Mouse (Mus musculus) thymus, postnatal 25 days (tissue): ENCODE data around the gene Fkbp5.

ENCODE experiments used
- DNase-seq: peaks from one replicate; pipeline ENCODE4 v3.0.0; 2022

Gene Fkbp5

DNA sequence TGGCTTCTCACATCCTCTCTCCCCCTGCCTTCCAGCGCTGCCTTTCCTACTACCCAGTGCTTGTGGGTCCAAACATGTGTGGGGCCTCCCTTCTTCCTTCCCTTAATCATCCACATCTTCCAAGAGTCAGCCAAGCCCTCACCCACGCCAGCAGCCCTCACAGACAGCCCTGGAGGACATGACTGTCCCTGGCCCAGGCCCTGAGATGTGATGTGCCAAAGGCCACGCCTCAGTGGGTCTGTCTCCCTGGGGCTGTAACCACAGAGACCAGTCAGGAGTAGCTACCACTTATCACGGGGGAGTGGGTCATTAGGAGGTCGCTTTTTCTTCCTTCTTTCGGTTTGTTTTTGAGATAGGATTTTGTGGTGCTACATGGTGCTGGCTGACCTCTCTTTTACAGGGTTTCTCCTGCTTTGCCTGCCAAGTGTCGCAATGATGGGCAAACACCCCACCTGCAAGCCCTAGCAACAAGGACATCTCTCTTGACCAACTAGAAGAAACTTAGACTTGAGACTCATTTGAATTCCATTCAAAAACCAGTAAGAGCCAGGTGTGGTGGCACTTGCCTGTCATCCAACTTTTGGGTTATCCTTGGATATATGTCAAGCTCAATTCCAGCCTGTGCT lies 15.0 kb downstream of the Fkbp5 start:
- no peak for DNase-seq

DNA sequence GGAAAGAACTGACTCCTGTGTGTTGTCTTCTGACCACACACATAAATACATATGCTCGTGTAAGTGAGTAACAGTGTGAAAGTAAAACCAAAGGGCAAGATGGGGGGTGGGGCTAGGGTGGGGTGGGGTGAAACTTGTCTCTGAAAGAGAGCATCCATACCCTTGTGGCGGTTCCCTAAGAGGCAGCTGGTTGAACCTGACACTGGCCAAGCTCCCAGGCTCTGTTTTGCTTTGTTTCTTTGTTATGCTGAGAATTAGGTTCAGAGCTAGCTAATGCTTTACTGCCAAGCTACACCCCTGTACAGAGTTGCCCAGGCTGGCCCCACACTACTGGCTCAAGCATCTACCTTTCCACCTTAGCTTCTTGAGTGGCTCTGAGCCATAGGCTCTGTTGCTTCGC lies 16.9 kb downstream of the Fkbp5 start:
- DNase-seq = no peak

DNA sequence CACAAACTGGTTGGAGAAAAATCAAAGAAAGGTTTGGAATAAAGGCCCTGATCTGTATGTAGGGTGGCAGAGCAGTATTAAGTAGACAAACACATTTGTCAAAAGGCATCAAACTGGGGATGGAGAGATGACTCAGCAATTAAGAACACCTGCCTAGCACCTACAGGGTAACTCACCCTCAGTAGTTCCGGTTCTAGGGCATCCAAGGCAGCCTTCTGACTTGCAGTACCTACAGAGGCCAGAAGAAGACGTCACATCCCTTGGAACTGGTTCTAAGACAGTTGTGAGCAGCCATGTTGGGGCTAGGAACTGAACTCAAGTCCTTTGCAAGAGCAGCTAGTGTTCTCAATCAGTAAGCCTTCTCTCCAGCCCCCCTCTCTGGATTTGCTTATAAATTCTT lies 18.1 kb downstream of the Fkbp5 start:
- no peak for DNase-seq

DNA sequence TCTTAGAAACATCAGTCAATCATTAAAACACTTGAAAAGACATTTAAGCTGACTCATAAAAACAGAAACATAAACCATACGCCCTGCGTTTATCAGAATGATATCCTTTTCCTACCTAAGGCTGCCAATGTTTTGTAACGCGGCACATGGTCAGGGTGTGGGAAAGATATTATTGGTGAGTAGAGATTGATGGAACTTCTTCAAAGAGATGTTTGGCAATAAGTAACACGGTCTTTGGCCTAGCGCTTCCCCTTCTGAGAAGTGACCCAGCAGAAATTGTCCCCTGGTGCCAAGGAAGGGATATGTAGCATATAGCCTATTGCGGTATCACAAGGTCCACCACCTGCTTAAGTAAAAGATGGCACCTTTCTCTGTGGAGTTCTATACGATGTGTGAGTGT lies 21.5 kb downstream of the Fkbp5 start:
- no peak for DNase-seq

DNA sequence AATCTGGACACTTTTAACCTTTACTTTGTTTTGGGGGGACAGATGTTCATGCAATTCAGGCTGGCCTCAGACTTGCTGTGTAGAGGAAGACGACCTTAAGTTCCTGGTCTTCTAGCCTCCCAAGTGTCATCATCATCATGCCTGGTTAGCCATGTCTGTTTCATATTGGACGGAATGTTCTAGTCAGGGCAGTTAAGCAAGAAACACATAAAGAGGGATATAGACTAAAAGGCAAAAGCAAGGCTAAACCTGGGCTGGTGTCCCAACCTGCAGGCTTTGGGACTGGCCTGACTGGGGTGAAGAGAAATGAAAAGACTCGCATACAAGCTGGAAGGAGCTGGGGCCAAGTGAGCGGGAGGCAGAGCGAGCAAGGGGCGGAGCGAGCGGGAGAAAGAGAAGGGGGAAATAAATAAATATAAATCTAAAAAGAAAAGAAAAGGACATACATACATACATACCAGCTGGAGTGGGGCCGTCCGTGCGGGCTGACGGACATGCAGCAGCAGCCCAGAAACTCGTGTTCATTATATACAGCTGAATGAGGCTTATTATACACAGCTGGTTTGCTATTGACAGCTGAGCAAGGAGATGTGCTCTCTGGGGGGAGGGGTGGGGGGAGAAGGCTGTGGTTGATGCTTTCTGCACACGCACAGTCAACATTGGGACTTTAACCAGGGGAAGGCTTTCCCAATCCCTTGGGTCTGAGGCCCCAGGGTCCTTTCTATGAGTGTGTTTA lies 26.1 kb downstream of the Fkbp5 start:
- no peak for DNase-seq

DNA sequence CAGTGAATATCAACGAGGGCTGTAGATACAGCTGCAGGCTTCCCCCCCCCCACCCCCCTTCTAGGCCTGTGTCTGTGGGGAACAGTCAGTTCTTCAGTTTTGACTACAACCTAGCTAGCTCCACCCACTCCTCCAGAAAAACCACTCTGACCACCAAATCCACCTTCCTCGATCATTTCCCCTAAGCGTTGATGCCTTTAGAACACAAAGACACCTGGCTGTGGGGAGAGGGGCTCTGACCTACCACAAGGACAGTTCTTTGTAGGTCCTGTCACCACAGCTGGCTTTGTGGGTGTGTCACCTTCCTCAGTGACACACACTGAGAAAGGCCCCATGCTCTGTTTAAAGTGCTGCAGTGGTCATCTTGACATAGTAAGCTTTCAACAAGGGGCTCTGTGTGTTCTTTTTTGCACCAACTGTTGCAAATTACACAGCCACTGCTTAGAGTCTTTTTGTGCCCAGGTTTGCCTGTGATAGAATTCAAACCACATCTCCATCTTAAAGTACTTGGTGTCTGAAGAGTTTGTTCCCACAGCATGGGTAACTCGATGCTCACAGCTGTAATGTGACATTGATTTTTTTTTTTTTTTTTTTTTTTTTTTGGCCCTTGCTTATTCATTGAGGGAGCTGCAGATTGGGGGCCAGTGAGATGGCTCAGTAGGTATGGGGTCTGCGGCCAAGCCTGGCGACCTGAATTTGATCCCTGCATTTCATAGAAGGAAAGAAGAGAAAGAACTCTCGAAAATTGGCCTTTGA lies 28.9 kb downstream of the Fkbp5 start:
- peak; percentile 58 for DNase-seq

DNA sequence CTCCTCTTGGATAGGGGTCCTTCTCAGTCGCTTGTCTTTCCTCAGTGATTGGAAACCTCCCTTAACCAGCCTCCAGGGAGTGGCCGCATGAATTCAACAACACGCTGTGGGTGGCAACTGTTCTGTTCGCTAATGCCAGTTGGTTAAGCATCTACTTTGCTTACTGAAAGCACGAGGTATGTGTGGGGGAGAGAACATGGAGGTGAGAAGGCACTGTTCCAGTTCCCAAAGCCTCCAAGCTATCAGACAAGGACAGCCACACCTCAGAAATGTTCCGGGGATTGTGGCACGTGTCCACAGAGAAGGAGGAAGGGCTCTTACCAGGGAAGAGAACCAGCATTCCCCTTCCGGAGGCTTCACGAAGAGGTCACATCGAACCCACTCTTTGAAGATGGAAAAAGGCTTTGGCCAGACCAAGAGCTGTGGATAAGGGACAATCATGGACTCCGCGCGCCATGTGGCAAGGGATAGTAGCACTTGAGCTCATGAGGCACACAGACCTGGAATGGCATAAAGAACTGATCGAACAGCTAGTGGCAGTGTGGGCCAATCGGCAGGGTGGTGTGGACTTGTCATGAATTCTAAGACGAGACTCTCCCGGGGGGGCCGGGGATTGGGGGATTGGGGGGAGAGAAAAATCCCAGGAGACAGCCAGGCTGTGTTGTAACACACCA lies 29.6 kb downstream of the Fkbp5 start:
- no peak for DNase-seq

DNA sequence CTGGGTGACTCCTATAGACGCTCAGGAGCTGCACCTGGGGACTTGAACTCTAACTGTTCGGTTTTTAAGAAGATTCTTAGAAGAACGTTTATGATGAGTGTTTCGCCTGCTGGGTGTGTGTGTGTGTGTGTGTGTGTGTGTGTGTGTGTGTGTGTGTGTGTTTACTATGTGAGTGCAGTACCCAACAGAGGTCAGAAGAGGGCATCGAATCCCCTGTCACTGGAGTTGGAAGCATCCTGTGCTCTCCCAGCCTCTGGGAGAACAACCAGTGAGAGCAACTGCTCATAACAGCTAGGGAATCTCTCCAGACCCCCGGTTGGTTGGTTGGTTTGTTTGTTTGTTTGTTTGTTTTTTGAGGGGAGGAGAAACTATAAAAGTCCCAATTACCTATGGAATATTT lies 30.6 kb downstream of the Fkbp5 start:
- no peak for DNase-seq

DNA sequence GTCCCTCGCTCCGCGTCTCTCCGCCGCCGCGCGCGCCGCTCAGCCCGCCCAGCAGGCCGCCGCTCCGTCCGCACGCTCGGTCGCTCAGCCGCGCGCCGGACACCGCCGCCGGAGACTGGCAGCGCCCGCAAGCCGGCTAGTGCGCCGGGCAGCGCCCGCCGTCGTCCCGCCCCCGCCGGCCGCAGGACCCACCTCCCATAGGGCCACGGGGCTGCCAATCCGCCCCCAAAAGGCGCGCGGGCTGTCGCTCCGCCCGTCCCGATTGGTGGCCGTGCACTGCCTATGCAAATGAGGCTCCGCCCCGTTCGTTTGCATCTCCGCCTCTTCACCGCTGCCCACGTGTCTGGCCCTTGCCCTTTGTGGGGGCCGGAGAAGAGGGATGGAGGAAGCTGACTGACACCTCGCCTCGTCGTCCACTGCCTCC lies 31.3 kb downstream of the Fkbp5 start:
- peak; percentile 98 for DNase-seq

DNA sequence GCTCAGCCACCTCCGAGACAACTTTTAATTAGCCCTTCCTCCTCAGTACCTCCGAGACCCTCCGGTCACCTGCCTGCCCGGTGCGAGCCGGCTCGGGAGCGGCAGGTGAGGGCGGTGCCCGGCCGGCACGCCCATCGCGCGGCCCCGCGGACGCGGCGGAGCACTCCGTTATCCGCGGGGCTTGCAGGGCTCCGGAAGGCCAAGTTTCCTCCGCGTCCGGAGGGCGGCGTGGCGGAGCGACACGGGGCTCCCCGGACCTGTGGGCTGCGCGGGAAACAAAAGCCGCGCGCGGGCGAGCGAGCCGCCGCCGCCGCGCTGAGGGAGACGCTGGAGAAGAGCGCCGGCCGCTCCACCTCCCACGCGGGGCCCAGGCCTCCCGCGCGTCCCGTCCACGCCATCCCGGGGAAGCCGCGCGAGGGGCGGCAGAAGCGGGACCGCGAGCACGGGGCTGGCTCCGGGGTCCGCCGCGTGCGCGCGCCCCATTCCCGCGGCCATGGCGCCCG lies 31.8 kb downstream of the Fkbp5 start:
- DNase-seq = peak; percentile 76

DNA sequence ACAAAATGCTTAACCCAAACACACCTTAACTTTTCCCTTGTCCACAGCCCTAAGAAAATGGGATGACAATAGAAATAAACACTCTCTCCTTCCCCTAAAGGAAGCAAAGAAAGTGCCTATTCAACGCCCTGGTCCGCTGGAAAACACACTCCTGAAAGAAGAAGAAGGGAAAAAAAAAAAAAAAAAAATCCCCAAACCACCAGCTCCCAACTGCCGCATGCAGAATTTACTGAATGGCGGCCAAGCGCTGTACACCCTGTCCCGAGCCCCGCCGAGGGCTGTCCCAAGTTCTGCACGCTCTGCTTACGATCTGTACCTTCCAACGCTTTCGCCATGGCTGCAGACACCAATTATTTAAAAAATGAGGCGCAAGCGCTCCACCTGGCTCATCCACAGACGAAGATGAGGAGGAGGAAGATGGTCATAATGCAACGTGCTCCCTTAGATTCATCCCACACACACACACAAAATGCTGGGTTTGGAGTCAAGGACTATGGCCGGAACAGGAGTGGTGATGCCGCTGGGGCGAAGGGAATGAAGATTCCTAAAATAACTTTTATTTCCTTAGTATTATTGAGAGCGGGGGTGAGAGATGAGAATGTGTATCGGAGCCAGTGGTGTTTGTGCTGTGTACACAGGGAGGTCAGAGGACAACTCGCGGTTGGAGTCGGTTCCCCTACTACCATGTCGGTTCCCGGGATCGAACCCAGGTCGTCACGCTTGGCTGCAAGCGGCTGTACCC lies 32.5 kb downstream of the Fkbp5 start:
- peak; percentile 71 for DNase-seq

DNA sequence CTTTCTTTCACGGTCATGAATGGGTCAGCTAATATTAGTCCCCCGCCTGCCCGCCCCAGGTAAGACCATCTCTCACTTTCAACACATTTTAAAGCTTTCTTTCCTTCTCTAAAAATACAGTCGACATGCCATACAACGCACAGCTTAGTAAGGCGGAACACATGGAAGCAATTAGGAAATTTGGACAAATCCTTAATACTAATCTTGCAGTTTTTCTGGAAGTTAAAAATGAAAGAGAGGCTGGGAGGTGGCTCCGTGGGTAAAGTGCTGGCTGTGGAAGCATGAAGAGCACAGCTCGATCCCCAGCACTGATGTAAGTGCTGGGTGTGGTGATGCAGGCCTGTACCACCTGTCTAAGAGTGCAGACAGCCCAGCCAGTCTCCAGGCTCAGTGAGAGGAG lies 39.9 kb downstream of the Fkbp5 start:
- DNase-seq = no peak

DNA sequence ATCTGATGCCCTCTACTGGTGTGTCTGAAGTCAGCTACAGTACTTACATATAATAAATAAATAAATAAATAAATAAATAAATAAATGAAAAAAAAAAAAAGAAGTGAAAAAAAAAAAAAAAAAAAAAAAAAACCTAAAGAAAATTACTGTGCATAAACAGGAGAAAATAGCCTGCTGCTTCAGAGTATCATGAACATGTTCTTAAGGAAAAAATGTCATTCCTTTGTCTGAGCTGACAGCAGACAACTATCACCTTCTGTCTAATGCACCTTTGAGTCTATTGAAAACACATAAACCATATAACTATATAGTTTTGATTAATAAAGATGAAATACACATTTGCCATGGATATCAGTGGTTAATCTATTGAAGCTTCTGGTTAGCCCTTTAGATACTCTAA lies 40.9 kb downstream of the Fkbp5 start:
- DNase-seq = no peak

DNA sequence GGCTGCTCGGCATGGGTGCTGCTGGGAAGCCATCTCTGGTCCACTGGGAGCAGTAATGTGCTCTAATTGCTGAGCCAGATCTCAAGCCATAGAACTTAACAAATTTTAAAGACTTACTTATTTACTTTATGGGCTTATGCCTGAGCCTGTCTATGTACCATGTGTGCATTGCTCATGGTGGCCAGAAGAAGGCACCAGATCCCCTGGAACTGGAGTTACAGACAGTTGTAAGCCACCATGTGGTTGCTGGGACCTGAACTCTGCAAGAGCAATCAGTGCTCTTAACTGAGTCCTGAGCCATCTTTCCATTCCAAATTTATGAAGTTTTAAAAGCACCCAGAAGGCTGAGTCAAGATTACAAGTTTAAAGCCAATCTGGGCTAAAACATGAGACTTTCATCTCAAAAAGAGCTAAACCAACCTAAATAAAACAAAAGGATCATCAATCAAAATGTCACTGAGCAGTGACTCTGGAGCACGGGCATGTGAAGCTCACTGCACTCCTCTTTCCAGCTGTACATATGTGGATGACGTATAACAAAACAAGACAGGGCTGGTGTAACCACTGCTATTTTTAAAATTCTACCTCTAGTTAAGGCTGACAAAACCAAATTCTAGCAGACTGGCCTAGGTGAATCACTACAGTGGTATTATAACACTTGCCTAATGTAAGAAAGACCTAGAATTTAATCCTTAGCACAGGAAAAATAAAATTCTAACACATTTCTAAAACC lies 41.6 kb downstream of the Fkbp5 start:
- DNase-seq = peak; percentile 55

DNA sequence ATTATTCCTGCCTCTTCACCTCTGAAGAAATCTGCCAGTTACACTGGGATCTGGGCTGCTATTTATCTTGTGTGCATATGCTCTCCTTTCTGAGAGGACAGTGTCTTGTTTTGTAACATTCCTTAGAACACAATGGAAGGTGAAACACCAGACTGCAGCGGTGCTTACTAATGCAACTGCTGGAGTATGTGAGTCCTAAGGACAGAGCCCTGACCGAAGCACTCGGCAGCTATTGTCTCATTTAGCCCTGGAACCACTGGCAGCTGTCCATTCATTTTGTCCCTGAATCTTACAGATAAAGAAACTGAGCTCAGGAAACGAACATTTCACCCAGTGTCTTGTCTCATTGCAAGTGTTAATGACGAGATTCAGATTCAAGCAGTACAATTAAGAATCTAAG lies 44.6 kb downstream of the Fkbp5 start:
- no peak for DNase-seq

DNA sequence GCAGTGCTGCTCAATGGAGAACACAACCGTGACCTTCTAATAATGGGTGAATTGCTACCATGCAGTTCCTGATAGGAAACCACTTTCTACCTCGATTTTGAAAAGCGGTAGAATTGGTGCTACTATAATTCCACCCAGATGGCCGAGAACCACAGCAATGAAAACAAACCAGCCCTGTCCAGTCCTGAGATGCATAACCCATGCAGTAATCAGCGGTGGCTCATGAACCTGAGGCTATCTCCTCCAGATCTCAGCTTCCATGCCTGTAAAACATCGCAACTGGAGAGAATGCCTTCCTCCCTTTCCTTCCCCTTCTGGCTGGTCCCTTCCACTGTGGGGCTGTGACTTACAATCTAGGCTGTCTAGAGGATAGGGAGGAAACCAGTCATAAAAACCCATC lies 46.5 kb downstream of the Fkbp5 start:
- no peak for DNase-seq

DNA sequence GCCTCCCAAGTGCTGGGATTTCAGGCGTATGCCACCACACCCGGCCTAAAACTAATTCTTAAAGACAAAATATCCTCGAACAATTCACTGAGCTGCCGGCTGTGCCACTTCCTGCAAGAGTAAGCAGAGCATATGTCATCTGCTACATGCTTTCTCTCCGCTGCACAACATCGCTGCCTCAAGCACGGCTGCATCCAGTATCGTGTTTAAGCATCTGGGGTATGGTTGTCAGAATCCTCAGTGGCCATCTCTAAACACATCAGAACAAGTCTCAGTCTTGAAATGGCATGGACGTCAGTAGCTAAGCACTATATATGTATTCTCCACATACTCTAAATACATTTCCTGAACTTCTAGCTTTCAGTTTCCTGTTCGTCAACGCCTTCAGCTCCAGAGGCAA lies 49.6 kb downstream of the Fkbp5 start:
- DNase-seq = peak; percentile 73

DNA sequence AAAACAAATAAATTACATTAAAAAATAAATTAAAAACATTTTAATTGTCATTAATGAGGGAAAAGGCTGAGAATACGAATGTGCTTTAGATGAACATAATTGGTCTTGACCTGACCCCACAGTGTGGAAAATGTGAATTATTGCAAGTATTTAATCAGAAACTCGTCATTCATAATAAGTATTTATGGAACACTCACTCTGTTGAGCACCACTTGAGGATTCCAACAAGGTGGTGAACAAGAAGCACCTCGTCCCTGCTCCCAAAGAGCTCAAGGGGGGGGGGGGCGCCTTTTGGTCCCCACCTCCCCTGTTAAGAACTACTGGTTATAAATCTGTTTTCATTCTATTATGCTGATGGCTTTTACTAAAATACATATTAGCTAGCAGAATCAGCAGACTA lies 51.4 kb downstream of the Fkbp5 start:
- no peak for DNase-seq

DNA sequence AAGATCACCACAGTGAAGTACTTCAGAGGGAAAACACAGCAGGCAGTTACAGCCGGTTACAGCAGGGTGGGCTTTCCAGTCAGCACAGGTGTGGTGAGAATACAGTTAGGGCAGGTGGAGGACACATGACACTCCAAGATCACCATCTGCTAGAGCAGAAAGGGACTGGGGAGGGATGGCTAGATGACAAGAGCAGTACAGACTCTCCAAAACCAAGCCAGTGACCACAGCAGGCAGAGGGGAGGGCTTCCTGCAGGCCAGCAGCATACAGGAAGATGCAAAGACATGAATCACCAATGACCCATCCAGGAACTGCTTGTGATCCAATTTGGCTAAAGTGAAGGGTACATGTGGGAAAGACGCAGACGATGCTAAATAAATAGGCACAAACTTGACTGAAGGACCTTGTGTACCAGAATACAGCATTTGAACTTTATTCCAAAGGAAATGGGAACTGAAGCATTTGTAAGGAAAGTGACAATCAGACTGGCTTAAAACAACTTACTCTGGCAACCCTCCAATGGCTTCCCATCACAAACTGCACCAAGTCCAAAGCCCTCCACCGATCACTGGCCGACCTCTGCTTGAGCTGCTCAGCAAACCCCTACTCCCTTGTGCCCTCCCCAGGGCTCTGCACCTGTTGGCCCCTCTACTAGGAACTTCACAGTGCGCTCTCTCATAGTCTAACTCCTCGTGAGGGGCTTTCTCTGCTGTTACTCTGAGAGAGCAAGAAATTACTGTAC lies 53.5 kb downstream of the Fkbp5 start:
- DNase-seq = peak; percentile 63

DNA sequence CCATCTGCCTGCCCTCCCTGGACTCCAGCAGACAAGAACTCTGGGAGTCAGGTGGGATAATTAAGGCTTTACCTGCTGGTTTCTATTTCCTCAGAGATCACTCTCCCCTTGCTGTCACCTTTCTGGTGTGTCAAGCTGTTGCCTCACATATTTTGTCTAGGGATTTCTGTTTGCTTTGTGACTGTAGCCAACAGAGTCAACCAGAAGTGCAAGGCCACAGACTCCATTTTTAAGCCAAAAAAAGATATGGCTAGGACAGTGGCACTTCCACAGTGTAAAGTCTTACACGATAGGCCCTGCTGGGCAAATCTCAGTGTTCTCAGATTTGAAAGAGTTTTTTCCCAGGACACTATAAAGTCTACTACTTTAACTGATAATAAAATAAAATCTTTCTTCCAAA lies 56.9 kb downstream of the Fkbp5 start:
- DNase-seq = no peak

DNA sequence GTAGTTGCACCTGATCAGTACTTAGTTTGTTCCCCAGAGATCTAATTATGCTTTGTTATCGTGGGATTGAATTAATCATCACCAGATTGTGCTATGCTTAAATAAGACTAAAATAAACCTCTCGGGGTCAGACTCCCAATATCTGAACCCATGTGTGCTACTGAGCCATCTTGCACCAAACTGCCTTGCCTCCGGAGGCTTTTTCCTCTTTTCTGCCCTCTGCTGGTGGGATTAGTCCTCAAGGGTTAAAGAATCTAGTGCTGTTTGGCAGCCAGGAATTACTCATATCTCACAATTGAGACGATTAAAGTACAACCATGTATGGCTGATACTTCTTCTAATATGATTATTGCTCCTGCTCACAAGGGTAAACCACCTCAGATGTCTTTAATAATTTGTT lies 62.2 kb downstream of the Fkbp5 start:
- peak; percentile 63 for DNase-seq
